Mouse (Mus musculus) forebrain, embryonic 12.5 days (tissue): ENCODE data around the gene Tbx10. TPM values are rescaled to one million over a fixed set of nuclear protein-coding genes. Genes with fewer than 3 reads are reported as not detected.
"Not testable (repeated sequence)": the region's sequence is repeated elsewhere in the genome, so short reads cannot be mapped to it uniquely, and the experiment has no call there.

Experiments
- ATAC-seq: fragments of 200-750 bp; cut with Nextera tagmentation; 2 replicates; pipeline ENCODE4 v1.8.0; 2017; ENCODE audit warnings: moderate TSS enrichment; ENCODE audit not compliant: low FRiP score
- H3K27ac ChIP-seq: fragments of 300-500 bp; sonication (generic); 2 replicates; pipeline ENCODE4 v1.5.1; 2016; ENCODE audit warnings: mild to moderate bottlenecking
- H3K27me3 ChIP-seq: fragments of 300-500 bp; sonication (generic); 2 replicates; pipeline ENCODE4 v1.6.1; 2016; ENCODE audit warnings: mild to moderate bottlenecking
- H3K36me3 ChIP-seq: fragments of 300-500 bp; sonication (generic); replicated peaks from 2 replicates; pipeline ENCODE4 v1.6.1; 2016; ENCODE audit warnings: mild to moderate bottlenecking
- H3K4me1 ChIP-seq: fragments of 300-500 bp; sonication (generic); 2 replicates; pipeline ENCODE4 v1.6.1; 2016
- H3K4me2 ChIP-seq: fragments of 300-500 bp; sonication (generic); 2 replicates; pipeline ENCODE4 v1.6.1; 2016; ENCODE audit warnings: mild to moderate bottlenecking, moderate library complexity
- H3K4me3 ChIP-seq: fragments of 300-500 bp; sonication (generic); replicated peaks from 2 replicates; pipeline ENCODE4 v1.5.1; 2016; ENCODE audit warnings: mild to moderate bottlenecking
- H3K9ac ChIP-seq: fragments of 300-500 bp; sonication (generic); 2 replicates; pipeline ENCODE4 v1.6.1; 2016; ENCODE audit warnings: mild to moderate bottlenecking
- H3K9me3 ChIP-seq: fragments of 300-500 bp; sonication (generic); 2 replicates; pipeline ENCODE4 v1.6.1; 2016
- WGBS: fragments of 180-500 bp; shearing (Covaris S2); methylation state at CpG from one replicate; pipeline ENCODE4 v1.1.7; 2016; 5-methylcytosine and 5-hydroxymethylcytosine counted together
- polyA plus RNA-seq: library from polyadenylated mRNA; unstranded; fragments of >200 nt; fragmentation: Nextera tagmentation; extraction: Ambion mirVana; gene quantifications from 2 replicates; pipeline ENCODE4 v1.2.1, GENCODE M21; 2016

Gene Tbx10
- polyA plus RNA-seq, 1 experiment from 2014 or later: not detected

- not testable (repeated sequence) for H3K9me3 ChIP-seq, H3K36me3 ChIP-seq, H3K27me3 ChIP-seq
- peaks cover 11% of the 10 kb centered on the region for H3K4me1 ChIP-seq
- WGBS: 33% methylated on average over 8 of the region's 8 CpGs
- peak overlapping the region; percentile 71 for H3K4me2 ChIP-seq
- peak overlapping the region; percentile 62 for H3K4me3 ChIP-seq
- H3K9ac ChIP-seq: peak overlapping the region; percentile 72
- peak; percentile 73 for ATAC-seq
- 0 out of 2 replicates have a peak overlapping the region, but pooled peaks have one; percentile 65 for H3K27ac ChIP-seq
Observed at GRCm38 (mm10) chr19:4037154-4037787, 44.7 kb downstream of the Tbx10 start.

DNA sequence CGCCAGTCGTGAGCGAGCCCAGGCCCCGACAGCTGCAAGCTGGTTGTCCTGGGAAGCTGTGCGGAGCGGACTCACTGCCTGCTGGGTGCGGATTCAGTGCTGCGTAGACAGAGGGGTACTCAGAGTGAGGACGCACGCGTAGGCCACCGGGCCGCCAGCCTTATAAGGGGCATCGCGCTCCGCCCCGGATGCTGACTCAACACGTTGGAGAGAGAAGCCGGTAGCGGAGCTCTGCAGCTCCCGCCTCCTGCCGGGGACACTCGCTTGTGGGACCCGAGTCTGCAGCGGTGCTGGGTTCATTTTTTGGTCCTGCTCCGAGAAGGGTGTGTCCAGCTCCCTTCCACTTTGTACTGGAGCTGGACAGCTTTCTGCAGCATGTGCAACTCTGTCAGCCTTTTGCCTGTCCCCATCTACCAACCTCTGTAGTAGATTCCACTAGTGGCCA lies 45.3 kb downstream of the Tbx10 start, which contains the start of gene Gstp1:
Gene Gstp1, minus strand, starts transcription at position 198 of the 445 bp plus-strand sequence.
- Histone ChIP-seq H3K9ac (peak within 1 kb of the TSS; percentile 72), H3K27ac (0 out of 2 replicates have a peak within 1 kb of the TSS, but pooled peaks have one; percentile 65), H3K4me1 (peaks cover 11% of the 10 kb centered on the region), H3K27me3 (no peaks in the 10 kb centered on the region), H3K4me3 (peak within 1 kb of the TSS; percentile 62), H3K36me3 (no peaks in the 10 kb centered on the region; the same call in 1 of the 2 replicates), H3K9me3 (no peaks in the 10 kb centered on the region), H3K4me2 (peak within 1 kb of the TSS; percentile 71)
- peak; percentile 87 for ATAC-seq
- 0% methylated on average over 26 of the region's 26 CpGs for WGBS

DNA sequence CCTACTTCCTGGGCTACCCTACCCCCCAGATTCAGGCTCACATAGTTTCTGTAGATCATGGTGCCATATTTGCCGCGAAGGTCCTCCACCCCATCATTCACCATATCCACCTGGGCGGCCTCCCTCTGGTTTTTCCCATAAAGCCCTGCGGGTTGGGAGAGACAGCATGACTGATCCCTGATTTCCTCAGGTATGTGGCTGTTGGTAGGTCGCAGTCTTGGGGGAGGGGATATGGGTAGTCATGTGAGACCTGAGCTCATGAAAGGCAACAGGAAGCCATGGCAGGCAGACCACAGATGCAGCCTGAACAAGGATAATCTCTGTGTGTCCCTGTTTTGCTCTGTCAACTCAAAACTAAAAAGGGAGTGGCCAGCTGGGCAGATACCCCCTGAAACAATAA lies 48.4 kb downstream of the Tbx10 start:
- H3K27me3 ChIP-seq, H3K9me3 ChIP-seq, H3K4me2 ChIP-seq, H3K9ac ChIP-seq, H3K4me3 ChIP-seq, H3K36me3 ChIP-seq, H3K27ac ChIP-seq, ATAC-seq: not testable (repeated sequence)
- peaks cover 11% of the 10 kb centered on the region for H3K4me1 ChIP-seq
- 89% methylated on average over 5 of the region's 5 CpGs for WGBS

DNA sequence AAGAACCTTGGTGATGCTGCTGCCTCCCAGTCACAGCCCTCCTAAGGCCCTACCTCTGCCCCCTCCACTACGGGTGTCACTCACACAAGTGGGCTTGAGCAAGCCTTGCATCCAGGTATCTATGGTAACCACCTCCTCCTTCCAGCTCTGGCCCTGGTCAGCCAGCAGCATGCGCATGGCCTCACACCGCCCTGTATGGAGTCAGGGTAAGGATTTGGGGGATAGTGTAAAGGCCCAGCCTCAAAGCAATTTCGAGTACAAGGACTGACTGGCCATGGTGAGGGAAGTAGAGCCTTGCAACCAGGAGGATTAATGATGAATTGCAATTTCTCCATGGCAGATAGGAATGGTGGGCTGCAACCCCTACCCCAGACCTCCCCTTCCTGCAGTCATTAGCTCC lies 48.9 kb downstream of the Tbx10 start:
- not testable (repeated sequence) for H3K4me3 ChIP-seq, H3K27me3 ChIP-seq, H3K9me3 ChIP-seq, H3K36me3 ChIP-seq, H3K9ac ChIP-seq, H3K27ac ChIP-seq, H3K4me2 ChIP-seq, ATAC-seq
- 82% methylated on average over 3 of the region's 4 CpGs for WGBS
- peaks cover 11% of the 10 kb centered on the region for H3K4me1 ChIP-seq

DNA sequence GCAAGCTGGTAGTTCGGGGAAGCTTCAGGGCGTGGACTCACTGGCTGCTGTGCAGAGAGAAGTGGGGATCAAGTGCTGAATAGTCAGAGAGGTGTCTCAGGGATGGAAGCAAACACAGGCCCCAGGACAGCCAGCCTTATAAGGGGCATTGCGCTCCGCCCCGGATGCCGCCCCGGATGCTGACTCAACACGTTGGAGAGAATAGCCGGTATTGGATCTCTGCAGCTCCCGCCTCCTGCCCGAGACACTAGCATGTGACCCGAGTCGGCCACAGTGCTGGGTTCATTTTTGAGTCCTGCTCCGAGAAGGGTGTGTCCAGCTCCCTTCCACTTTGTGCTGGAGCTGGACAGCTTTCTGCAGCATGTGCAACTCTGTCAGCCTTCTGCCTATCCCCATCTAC lies 49.6 kb downstream of the Tbx10 start:
- no peak for ATAC-seq
- Histone ChIP-seq H3K36me3 (no peaks in the 10 kb centered on the region), H3K4me3 (no peak overlapping the region), H3K9ac (no peak overlapping the region), H3K4me2 (no peak overlapping the region), H3K27ac (no peak overlapping the region), H3K4me1 (peaks cover 11% of the 10 kb centered on the region; the same call in 1 of the 2 replicates), H3K27me3 (no peaks in the 10 kb centered on the region), H3K9me3 (no peaks in the 10 kb centered on the region)
- WGBS: 71% methylated on average over 14 of the region's 14 CpGs

- H3K27me3 ChIP-seq, H3K27ac ChIP-seq, H3K36me3 ChIP-seq, H3K4me1 ChIP-seq, H3K4me3 ChIP-seq, H3K4me2 ChIP-seq, H3K9me3 ChIP-seq, ATAC-seq, H3K9ac ChIP-seq: not testable (repeated sequence)
- WGBS: 85% methylated on average over 5 of the region's 5 CpGs
Observed at GRCm38 (mm10) chr19:4044109-4044508, 51.6 kb downstream of the Tbx10 start.

DNA sequence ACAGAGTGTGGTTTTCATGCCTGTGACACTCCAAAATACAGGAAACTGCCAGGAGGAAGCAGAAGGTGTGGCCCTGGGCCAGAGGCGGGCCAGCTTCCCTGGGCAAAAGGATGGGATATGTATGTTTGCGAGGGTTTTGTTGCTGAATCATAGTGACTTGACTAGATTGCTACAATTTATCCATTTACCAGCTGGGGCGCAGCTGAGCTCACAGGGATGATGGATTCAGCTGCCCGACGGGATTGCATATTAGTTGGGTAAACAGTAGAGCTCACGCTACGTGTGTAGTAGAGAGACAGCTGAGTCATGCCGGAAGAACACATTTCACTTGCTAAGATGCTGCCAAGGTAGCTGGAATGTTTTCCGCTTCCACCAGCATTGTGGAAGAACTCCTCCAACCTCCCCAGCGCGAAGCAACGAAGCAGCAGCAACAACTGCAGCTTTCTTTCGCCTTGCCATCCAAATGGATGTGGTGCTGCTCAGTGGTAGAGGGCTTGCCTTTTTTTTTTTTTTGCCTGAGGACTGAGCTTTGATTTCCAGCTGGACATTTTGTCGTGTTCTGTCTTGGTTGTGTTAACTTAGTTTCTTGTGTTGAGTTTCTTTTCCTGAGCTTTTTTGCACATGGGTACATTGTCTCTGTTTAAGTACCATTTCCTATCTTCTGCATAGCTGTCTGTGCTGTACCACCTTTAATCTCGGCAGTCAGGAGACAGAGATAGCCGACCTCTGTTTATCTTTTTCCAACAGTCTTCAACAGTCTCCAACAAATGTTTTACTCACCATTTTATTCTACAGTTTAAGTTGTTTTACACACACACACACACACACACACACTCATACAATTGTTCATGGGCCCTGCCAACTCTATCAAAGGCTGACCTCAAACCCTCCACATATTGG lies 53.7 kb downstream of the Tbx10 start, which contains the start of gene Gstp2:
Gene Gstp2, minus strand, starts transcription at position 58 of the 900 bp plus-strand sequence.
- no peaks in the 10 kb centered on the region for H3K4me1 ChIP-seq
- no peak within 1 kb of the TSS for H3K9ac ChIP-seq
- 61% methylated on average over 16 of the region's 16 CpGs for WGBS

DNA sequence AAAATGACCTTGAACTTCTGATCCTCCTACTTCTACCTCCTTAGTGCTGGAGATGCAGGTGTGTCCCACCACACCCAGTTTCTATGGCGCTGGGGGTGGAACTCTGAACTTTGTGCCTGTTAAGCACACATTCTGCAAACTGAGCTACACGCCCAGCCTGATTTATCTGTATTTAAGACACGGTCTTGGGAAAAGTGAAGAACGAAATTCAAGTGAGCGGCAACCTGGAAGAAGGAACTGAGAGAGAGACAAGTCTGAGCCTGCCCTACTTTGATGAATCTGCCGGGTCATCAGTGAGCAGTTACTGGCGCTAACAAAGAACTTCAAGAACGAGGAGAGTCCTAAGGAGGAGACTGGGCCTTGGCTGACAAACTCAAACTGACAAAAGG lies 54.3 kb downstream of the Tbx10 start:
- Histone ChIP-seq H3K27me3 (no peaks in the 10 kb centered on the region), H3K9me3 (no peaks in the 10 kb centered on the region), H3K27ac (no peak overlapping the region), H3K4me2 (no peak overlapping the region), H3K4me3 (no peak overlapping the region), H3K36me3 (no peaks in the 10 kb centered on the region), H3K4me1 (no peaks in the 10 kb centered on the region), H3K9ac (no peak overlapping the region)
- WGBS: 85% methylated on average over 8 of the region's 8 CpGs
- ATAC-seq: no peak

More for the DNA sequence above, 53.7 kb downstream of the Tbx10 start, which contains the start of gene Gstp2:
- no peak within 1 kb of the TSS for H3K27ac ChIP-seq
- no peaks in the 10 kb centered on the region for H3K9me3 ChIP-seq
- H3K36me3 ChIP-seq: no peaks in the 10 kb centered on the region
- H3K27me3 ChIP-seq: no peaks in the 10 kb centered on the region
- H3K4me2 ChIP-seq: no peak within 1 kb of the TSS
- ATAC-seq: no peak
- no peak within 1 kb of the TSS for H3K4me3 ChIP-seq

DNA sequence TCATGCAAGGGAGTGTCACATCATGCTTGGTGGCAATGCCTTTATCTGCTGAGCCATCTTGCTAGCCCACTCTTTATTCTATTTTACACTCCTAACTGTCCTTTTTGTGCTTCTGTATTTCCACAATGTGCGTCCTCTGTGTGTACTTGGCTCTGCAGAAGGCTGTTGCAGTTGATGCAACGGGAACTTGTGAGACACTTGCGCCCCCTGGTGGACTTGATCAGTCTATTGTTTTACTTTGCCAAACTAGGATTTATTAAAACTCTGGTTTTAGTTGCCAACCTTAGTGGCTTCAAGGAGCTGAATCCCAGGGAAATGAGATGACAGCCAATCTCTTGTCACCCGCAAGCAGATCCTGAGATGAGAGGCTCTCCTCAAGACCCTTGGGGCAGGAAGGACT lies 55.3 kb downstream of the Tbx10 start:
- Histone ChIP-seq H3K36me3 (no peaks in the 10 kb centered on the region), H3K4me1 (no peaks in the 10 kb centered on the region), H3K27ac (no peak overlapping the region), H3K9ac (no peak overlapping the region), H3K4me2 (no peak overlapping the region), H3K9me3 (no peaks in the 10 kb centered on the region), H3K27me3 (no peaks in the 10 kb centered on the region), H3K4me3 (no peak overlapping the region)
- 19% methylated on average over 4 of the region's 4 CpGs for WGBS
- no peak for ATAC-seq

DNA sequence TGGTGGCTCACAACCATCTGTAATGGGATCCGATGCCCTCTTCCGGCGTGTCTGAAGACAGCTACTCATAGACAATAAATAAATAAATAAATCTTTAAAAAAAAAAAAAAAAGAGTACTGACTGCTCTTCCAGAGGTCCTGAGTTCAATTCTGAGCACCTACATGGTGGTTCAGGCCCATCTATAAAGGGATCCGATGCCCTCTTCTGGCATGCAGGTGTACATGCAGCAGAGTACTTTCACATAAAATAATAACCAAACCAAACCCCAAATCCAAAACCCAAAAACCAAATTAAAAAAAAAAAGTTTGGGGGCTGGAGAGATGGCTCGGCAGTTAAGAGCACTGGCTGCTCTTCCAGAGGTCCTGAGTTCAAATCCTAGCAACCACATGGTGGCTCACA lies 56.5 kb downstream of the Tbx10 start:
- ATAC-seq, H3K9ac ChIP-seq, H3K4me3 ChIP-seq, H3K9me3 ChIP-seq, H3K27me3 ChIP-seq, H3K4me1 ChIP-seq, H3K36me3 ChIP-seq, H3K27ac ChIP-seq, H3K4me2 ChIP-seq: not testable (repeated sequence)
- WGBS: 87% methylated on average over 5 of the region's 5 CpGs
